Mouse (Mus musculus): ENCODE results near the gene Tmem115. TPM values are rescaled to one million over a fixed set of nuclear protein-coding genes. Genes with fewer than 3 reads are reported as not detected.

The Tmem115 gene
- polyA plus RNA-seq, 1 experiment = 63.5 TPM

DNA sequence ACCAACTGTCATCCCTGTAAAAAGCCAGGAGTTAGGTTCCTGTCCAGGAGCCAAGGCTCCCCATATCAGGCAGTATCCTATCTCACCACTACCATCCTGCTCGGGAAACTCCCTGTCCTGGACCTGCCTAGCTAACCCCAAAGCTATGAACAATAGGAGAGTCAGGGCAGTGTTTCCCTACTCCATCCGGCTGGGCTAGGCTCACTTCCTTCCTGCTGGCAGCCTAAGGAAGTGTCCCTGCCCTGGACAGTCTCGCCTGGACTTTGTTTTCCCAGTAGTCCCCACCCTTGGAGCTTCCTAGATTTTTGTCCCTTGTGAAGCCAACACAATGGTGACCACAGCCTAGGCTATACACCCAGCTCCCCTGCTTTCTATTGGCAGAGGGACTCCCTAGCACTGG lies 33.1 kb downstream of the Tmem115 start:
- peaks cover 12% of the 10 kb centered on the region for H3K36me3 ChIP-seq (ENCODE audit: control insufficient read depth, insufficient read depth, low read length)
- H3K27me3 ChIP-seq (ENCODE audit: control insufficient read depth, insufficient read depth, low read length) = no peaks in the 10 kb centered on the region
- H3K27ac ChIP-seq (ENCODE audit: insufficient read depth, low read depth, low read length) = peak overlapping the region; percentile 99
- WGBS = 19% methylated on average over 3 of the region's 3 CpGs
- peaks cover 35% of the 10 kb centered on the region for H3K4me1 ChIP-seq (ENCODE audit: control insufficient read depth, insufficient read depth, insufficient read length, low read length)
- TF ChIP-seq POLR2A (IDR thresholded peaks at IDR 0.05; ENCODE audit: low read depth, low read length) (peak; percentile 45; the same call in 1 of the 2 replicates), CTCF (IDR thresholded peaks at IDR 0.05; ENCODE audit: extremely low read depth, insufficient read length, insufficient replicate concordance, low read depth, low read length) (peak; percentile 47; the same call in 1 of the 2 replicates)
- H3K4me3 ChIP-seq (ENCODE audit: low read depth, low read length) = peak overlapping the region; percentile 89

DNA sequence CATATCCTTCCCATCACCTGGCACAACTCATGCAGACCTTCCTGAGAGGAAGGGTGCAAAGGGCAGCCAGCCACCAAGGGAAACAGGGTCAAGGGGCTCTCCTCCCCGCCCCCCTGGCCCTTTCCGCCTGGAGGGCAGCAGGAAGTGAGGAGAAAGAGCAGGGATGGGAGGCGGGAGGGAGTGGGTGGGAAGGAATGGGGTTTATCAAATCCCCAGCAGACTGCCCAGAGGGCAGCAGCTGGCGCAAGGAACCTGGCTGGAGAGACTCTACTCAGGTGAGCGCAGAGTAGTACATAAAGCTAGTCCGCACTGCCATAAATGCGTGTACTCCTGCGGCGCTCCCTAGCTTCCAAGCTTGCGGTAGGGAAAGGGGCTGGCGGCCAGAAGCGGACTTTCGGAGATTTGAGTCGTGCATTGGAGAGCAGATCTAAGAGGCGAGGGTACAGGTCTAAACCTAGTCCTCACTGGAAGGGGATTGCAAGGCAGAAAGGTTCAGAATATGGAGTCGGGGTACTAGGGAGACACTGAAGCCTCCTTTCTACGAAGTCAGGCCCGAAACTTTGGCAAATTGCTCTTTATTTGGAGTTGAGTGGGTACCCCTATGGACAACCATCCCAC lies 34.1 kb downstream of the Tmem115 start, which contains the start of gene Hyal2:
TSS of gene Hyal2 (plus strand) at position 244 of the 618 bp plus-strand sequence.
- TF ChIP-seq POLR2A (IDR thresholded peaks at IDR 0.05; ENCODE audit: low read depth, low read length) (peak; percentile 31; the same call in 1 of the 2 replicates), CTCF (IDR thresholded peaks at IDR 0.05; ENCODE audit: extremely low read depth, insufficient read length, insufficient replicate concordance, low read depth, low read length) (no peak)
- no peaks in the 10 kb centered on the region for H3K27me3 ChIP-seq (ENCODE audit: control insufficient read depth, insufficient read depth, low read length)
- peak within 1 kb of the TSS; percentile 89 for H3K4me3 ChIP-seq (ENCODE audit: low read depth, low read length)
- peaks cover 39% of the 10 kb centered on the region for H3K4me1 ChIP-seq (ENCODE audit: control insufficient read depth, insufficient read depth, insufficient read length, low read length)
- H3K27ac ChIP-seq (ENCODE audit: insufficient read depth, low read depth, low read length) = peak within 1 kb of the TSS; percentile 99
- H3K36me3 ChIP-seq (ENCODE audit: control insufficient read depth, insufficient read depth, low read length) = peaks cover 15% of the 10 kb centered on the region
- WGBS = 13% methylated on average over 18 of the region's 18 CpGs

DNA sequence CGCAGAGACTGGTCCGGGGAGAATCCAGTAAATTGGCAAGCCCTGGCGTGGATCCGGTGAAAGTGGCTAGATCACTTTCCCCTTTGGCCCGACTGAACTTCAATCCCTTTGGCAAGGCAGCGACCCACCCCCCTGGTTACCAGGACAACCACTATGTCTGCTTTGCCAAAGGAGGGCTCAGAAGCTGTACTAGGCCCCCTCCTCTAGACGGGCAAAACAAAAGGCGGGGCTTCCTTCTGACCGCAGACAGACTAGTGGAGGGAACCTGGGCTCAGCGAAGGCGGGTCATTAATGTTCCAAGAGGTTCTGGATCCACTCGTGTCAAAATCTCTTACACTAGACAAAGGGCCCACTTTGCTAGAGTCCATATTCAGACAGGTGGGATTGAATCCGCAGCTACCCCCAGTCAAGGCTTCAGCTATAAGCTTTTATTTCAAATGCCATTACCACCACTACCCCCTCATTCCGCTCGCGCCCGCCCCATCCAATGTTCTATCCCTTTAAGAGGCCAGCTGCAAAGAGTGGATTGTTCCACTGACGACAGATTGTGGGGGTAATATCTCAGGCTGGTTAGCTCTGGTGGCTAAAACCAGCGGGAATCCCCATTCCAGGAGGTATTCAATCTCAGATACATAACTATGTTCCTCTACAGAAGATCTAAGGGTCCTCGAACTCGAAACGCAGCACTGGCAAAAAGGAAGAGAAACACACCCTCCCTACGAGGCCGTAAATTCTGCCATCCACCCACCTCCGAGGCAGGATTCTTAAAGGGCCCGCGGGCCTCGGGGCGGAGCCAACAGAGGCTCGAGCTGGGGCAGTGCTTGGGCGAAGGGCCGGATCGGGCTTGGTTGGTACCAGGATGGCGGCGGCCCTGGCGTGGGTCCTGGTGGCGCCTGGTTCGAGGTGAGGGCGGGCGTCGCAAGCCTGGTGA lies 34.9 kb downstream of the Tmem115 start:
- H3K27me3 ChIP-seq (ENCODE audit: control insufficient read depth, insufficient read depth, low read length) = no peaks in the 10 kb centered on the region
- H3K4me3 ChIP-seq (ENCODE audit: low read depth, low read length) = peak overlapping the region; percentile 89
- under 1% methylated on average over 41 of the region's 41 CpGs for WGBS
- H3K27ac ChIP-seq (ENCODE audit: insufficient read depth, low read depth, low read length) = peak overlapping the region; percentile 99
- H3K4me1 ChIP-seq (ENCODE audit: control insufficient read depth, insufficient read depth, insufficient read length, low read length) = peaks cover 39% of the 10 kb centered on the region
- H3K36me3 ChIP-seq (ENCODE audit: control insufficient read depth, insufficient read depth, low read length) = peaks cover 20% of the 10 kb centered on the region
- no peak for TF ChIP-seq CTCF (IDR thresholded peaks at IDR 0.05; ENCODE audit: extremely low read depth, insufficient read length, insufficient replicate concordance, low read depth, low read length)
- TF ChIP-seq POLR2A (IDR thresholded peaks at IDR 0.05; ENCODE audit: low read depth, low read length) = no peak; the same call in 1 of the 2 replicates

DNA sequence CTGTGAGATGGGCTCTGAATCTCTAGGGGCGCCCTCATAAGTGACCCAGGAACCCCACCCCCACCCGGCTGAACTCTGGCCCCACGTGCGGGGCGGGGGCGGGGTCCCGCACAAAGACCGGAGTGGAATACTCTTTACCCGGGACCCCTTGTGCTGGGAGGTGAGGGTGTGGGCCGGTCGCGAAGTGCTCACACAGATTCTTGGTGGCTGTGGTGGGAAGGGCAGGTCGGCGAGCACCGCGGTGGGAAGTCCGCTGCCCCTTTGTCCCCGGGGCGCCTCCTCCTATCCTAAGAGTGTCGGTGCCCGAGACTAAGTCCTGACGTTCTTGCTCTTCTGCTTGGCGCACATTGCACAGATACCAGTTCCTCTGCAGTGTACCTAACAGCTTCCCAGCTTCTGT lies 35.5 kb downstream of the Tmem115 start:
- H3K36me3 ChIP-seq (ENCODE audit: control insufficient read depth, insufficient read depth, low read length) = peaks cover 20% of the 10 kb centered on the region
- H3K27me3 ChIP-seq (ENCODE audit: control insufficient read depth, insufficient read depth, low read length) = no peaks in the 10 kb centered on the region
- peak overlapping the region; percentile 89 for H3K4me3 ChIP-seq (ENCODE audit: low read depth, low read length)
- H3K4me1 ChIP-seq (ENCODE audit: control insufficient read depth, insufficient read depth, insufficient read length, low read length) = peaks cover 33% of the 10 kb centered on the region
- under 1% methylated on average over 23 of the region's 23 CpGs for WGBS
- no peak for TF ChIP-seq CTCF (IDR thresholded peaks at IDR 0.05; ENCODE audit: extremely low read depth, insufficient read length, insufficient replicate concordance, low read depth, low read length)
- no peak for TF ChIP-seq POLR2A (IDR thresholded peaks at IDR 0.05; ENCODE audit: low read depth, low read length)
- H3K27ac ChIP-seq (ENCODE audit: insufficient read depth, low read depth, low read length) = peak overlapping the region; percentile 99

DNA sequence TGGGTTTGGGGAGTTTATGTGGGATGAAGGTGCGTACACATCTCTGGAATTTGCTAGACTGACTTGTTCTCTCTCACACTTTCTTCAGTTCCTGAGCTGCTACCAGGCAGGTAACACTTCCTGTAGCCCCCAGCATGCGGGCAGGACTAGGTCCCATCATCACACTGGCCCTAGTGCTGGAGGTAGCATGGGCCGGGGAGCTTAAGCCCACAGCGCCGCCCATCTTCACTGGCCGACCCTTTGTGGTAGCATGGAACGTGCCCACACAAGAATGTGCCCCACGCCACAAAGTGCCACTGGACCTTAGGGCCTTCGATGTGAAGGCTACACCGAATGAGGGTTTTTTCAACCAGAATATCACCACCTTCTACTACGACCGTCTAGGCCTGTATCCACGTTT lies 36.3 kb downstream of the Tmem115 start:
- TF ChIP-seq POLR2A (IDR thresholded peaks at IDR 0.05; ENCODE audit: low read depth, low read length) (no peak), CTCF (IDR thresholded peaks at IDR 0.05; ENCODE audit: extremely low read depth, insufficient read length, insufficient replicate concordance, low read depth, low read length) (no peak)
- Histone ChIP-seq H3K36me3 (ENCODE audit: control insufficient read depth, insufficient read depth, low read length) (peaks cover 16% of the 10 kb centered on the region), H3K4me3 (ENCODE audit: low read depth, low read length) (peak overlapping the region; percentile 89), H3K27me3 (ENCODE audit: control insufficient read depth, insufficient read depth, low read length) (no peaks in the 10 kb centered on the region), H3K4me1 (ENCODE audit: control insufficient read depth, insufficient read depth, insufficient read length, low read length) (peaks cover 34% of the 10 kb centered on the region), H3K27ac (ENCODE audit: insufficient read depth, low read depth, low read length) (peak overlapping the region; percentile 99)
- 36% methylated on average over 13 of the region's 13 CpGs for WGBS

DNA sequence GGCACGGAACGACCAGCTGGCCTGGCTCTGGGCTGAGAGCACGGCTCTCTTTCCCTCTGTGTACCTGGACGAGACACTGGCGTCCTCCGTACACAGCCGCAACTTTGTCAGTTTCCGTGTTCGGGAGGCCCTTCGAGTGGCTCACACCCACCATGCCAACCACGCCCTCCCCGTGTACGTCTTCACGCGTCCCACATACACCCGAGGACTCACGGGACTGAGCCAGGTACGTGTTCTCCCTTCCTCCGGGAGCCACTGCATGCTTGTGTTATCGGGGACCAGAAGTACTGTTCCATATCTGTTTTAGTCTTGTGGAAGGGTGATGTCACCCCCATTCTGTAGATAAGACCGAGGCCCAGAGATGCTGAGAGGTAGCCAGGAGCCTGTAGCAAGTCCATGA lies 37.1 kb downstream of the Tmem115 start:
- Histone ChIP-seq H3K27ac (ENCODE audit: insufficient read depth, low read depth, low read length) (peak overlapping the region; percentile 99), H3K36me3 (ENCODE audit: control insufficient read depth, insufficient read depth, low read length) (peaks cover 13% of the 10 kb centered on the region), H3K4me3 (ENCODE audit: low read depth, low read length) (peak overlapping the region; percentile 89), H3K27me3 (ENCODE audit: control insufficient read depth, insufficient read depth, low read length) (no peaks in the 10 kb centered on the region), H3K4me1 (ENCODE audit: control insufficient read depth, insufficient read depth, insufficient read length, low read length) (peaks cover 31% of the 10 kb centered on the region)
- no peak for TF ChIP-seq CTCF (IDR thresholded peaks at IDR 0.05; ENCODE audit: extremely low read depth, insufficient read length, insufficient replicate concordance, low read depth, low read length)
- peak; percentile 69; the same call in 1 of the 2 replicates for TF ChIP-seq POLR2A (IDR thresholded peaks at IDR 0.05; ENCODE audit: low read depth, low read length)
- 31% methylated on average over 21 of the region's 21 CpGs for WGBS
